Mouse (Mus musculus) forebrain, postnatal 0 days (tissue): ENCODE measurements around the gene Snx27. TPM values are rescaled to one million over a fixed set of nuclear protein-coding genes. Genes with fewer than 3 reads are reported as not detected.

Experiments
- ATAC-seq: fragments of 200-750 bp; cut with Nextera tagmentation; 2 replicates; pipeline ENCODE4 v1.8.0; 2017; ENCODE audit warnings: mild to moderate bottlenecking, moderate library complexity
- DNase-seq: peaks from one replicate; pipeline ENCODE4 v3.0.0-alpha.2; 2015
- H3K27ac ChIP-seq: fragments of 300-500 bp; sonication (generic); 2 replicates; pipeline ENCODE4 v1.5.1; 2014; ENCODE audit warnings: low read depth, mild to moderate bottlenecking, antibody characterized with exemption, low read length, moderate library complexity, mixed read lengths
- H3K27me3 ChIP-seq: fragments of 300-500 bp; sonication (generic); 2 replicates; pipeline ENCODE4 v1.6.1; 2014; ENCODE audit warnings: mild to moderate bottlenecking, low read length, mixed read lengths; ENCODE audit not compliant: insufficient read depth
- H3K36me3 ChIP-seq: fragments of 300-500 bp; sonication (generic); 2 replicates; pipeline ENCODE4 v1.6.1; 2014; ENCODE audit warnings: mild to moderate bottlenecking, moderate library complexity; ENCODE audit not compliant: insufficient read depth
- H3K4me1 ChIP-seq: fragments of 300-500 bp; sonication (generic); 2 replicates; pipeline ENCODE4 v1.6.1; 2014; ENCODE audit warnings: antibody characterized with exemption; ENCODE audit not compliant: insufficient read depth
- H3K4me2 ChIP-seq: fragments of 300-500 bp; sonication (generic); 2 replicates; pipeline ENCODE4 v1.6.1; 2014; ENCODE audit warnings: low read depth, mild to moderate bottlenecking, moderate library complexity
- H3K4me3 ChIP-seq: fragments of 300-500 bp; sonication (generic); 2 replicates; pipeline ENCODE4 v1.5.1; 2014; ENCODE audit warnings: low read depth, low read length, mixed read lengths
- H3K9ac ChIP-seq: fragments of 300-500 bp; sonication (generic); 2 replicates; pipeline ENCODE4 v1.6.1; 2014; ENCODE audit warnings: mild to moderate bottlenecking
- H3K9me3 ChIP-seq: fragments of 300-500 bp; sonication (generic); 2 replicates; pipeline ENCODE4 v1.6.1; 2016; ENCODE audit warnings: low read length
- CTCF ChIP-seq: sonication (generic); IDR thresholded peaks from 2 replicates; pipeline ENCODE4 v1.5.1; 2016; ENCODE audit warnings: antibody characterized with exemption, control low read depth, low read depth
- WGBS: fragments of 180-500 bp; shearing (Covaris S2); extraction: QIAGEN DNeasy Blood & Tissue Kit; methylation state at CpG from one replicate; pipeline ENCODE4 v1.1.7; 2014; 5-methylcytosine and 5-hydroxymethylcytosine counted together
- polyA plus RNA-seq: library from polyadenylated mRNA; unstranded; fragments of >200 nt; fragmentation: Nextera tagmentation; extraction: Ambion mirVana; gene quantifications from 2 replicates; pipeline ENCODE4 v1.2.1, GENCODE M21; 2015
- total RNA-seq: library from RNA; depleted of rRNA; stranded (reverse); fragments of >200 nt; gene quantifications from 2 replicates; pipeline ENCODE4 v1.2.3, GENCODE M21; 2014

The Snx27 gene
- total and polyA plus RNA-seq, 2 experiments from 2014 or later: 75.2 to 80.0 TPM

DNA sequence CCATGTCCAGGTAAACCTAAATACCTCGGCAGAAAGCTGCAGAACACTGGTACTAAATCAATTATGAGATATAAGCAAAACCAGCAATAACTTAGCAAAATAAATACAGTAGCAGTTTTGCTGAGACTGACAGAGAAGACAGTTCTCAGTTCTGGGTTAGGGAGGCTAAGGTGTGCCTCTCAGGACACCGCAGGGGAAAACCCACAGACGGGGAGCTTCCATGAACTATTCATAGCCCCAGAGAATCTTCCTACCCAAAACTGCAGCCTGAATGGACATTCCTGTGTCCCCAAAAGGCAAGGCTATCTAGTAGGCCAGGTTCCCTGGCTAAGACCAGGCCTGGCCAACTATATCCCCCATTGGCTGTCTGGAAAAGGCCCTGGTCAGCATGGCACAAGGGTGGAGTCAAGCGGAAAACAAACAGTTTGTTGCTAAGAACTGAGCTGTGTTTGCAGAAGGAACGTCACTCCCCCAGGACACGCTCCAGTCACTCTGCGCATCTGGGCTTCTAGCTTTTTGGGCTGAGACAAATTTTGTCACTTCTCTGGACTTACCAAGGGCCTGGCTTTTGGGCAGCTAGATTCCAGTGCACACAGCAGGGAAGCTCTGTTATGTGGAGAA is 30.9 kb upstream of the Snx27 start:
- no peak for ATAC-seq

DNA sequence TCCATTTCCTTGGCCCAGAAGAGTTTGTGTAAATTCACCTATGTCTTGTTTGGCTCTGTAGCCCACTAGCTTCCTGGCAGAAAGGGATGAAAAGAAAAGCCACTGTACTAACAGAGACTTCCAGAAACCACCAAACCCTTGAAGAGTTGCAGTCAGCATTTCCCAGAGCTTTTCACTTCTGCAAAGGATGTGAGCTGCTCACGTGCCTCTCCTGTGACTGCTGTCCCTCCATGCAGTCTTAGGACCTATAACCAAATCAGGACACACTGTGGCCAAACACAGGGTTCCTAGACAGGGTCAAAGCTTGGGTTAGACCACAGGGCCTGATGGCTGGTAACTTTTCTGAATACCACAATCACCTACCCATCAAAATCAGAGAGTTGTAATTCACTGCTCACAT is 29.8 kb upstream of the Snx27 start:
- Histone ChIP-seq H3K27me3 (no peaks in the 10 kb centered on the region), H3K9me3 (no peaks in the 10 kb centered on the region), H3K36me3 (no peaks in the 10 kb centered on the region), H3K4me1 (peaks cover 7% of the 10 kb centered on the region; the same call in 1 of the 2 replicates), H3K9ac (no peak overlapping the region), H3K4me3 (no peak overlapping the region), H3K27ac (no peak overlapping the region), H3K4me2 (no peak overlapping the region)
- DNase-seq: no peak
- 77% methylated on average over 1 of the region's 1 CpGs for whole genome bisulfite sequencing
- ATAC-seq: no peak
- no peak for TF ChIP-seq CTCF

More for the DNA sequence above, 30.9 kb upstream of the Snx27 start:
- no peak for DNase-seq
- no peak for TF ChIP-seq CTCF
- Histone ChIP-seq H3K9ac (no peak overlapping the region), H3K27ac (no peak overlapping the region), H3K4me3 (no peak overlapping the region), H3K4me2 (no peak overlapping the region), H3K36me3 (no peaks in the 10 kb centered on the region), H3K4me1 (peaks cover 7% of the 10 kb centered on the region; the same call in 1 of the 2 replicates), H3K9me3 (no peaks in the 10 kb centered on the region), H3K27me3 (no peaks in the 10 kb centered on the region)
- WGBS: 65% methylated on average over 7 of the region's 7 CpGs

DNA sequence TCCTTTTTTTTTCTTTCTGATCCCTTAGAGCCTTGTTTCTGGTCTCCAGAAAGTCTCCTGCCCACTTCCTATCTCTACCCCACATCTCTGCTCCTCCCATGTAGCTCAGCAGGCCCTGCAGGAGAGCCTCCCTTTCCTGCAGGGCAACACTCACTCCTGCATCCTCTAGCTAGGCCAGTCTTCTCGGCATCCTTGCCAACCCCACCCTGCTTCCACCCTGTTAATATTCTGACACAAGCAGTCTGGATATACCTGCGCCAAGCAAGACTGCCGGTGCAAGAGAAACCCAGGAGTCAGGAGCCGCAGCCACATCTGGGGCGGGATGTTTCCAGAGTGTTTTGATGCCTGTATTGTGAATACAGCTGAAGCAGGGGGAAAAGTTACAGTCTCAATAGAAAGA is 29.3 kb upstream of the Snx27 start:
- peak overlapping the region; percentile 29; the same call in 1 of the 2 replicates for H3K27ac ChIP-seq

DNA sequence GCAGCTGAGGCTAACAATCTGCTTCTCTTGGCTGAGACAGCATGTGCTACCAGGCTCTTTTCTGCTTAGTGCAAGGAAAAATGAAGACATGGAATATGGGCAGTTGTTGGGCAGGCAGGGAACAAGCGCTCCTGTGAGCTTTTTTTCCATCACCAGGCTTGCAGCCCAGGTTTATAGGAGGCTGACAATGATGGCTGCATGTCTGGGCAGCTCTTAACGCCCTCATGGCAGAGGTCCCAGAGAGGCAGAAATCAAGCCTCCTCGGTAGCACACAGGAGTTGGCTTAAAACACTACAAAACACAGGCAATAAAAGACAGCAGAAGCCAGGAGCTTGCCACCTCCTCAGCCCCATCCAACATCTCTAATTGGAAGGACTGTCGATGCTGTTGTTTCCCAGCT is 28.8 kb upstream of the Snx27 start:
- Histone ChIP-seq H3K4me2 (no peak overlapping the region), H3K9ac (no peak overlapping the region), H3K4me1 (peaks cover 7% of the 10 kb centered on the region; the same call in 1 of the 2 replicates), H3K9me3 (no peaks in the 10 kb centered on the region), H3K4me3 (no peak overlapping the region), H3K27ac (peak overlapping the region; percentile 29; the same call in 1 of the 2 replicates), H3K36me3 (no peaks in the 10 kb centered on the region), H3K27me3 (no peaks in the 10 kb centered on the region)
- ATAC-seq (peak; percentile 66), DNase-seq (peak; percentile 37)
- WGBS: 47% methylated on average over 4 of the region's 4 CpGs
- TF ChIP-seq CTCF: no peak

More for the DNA sequence above, 29.3 kb upstream of the Snx27 start:
- 72% methylated on average over 5 of the region's 5 CpGs for WGBS
- DNase-seq (no peak), ATAC-seq (0 out of 2 replicates have a peak, but pooled peaks have one; percentile 2)
- Histone ChIP-seq H3K4me1 (peaks cover 7% of the 10 kb centered on the region; the same call in 1 of the 2 replicates), H3K4me2 (no peak overlapping the region), H3K27me3 (no peaks in the 10 kb centered on the region), H3K9ac (no peak overlapping the region), H3K9me3 (no peaks in the 10 kb centered on the region), H3K36me3 (no peaks in the 10 kb centered on the region), H3K4me3 (no peak overlapping the region)
- no peak for TF ChIP-seq CTCF

DNA sequence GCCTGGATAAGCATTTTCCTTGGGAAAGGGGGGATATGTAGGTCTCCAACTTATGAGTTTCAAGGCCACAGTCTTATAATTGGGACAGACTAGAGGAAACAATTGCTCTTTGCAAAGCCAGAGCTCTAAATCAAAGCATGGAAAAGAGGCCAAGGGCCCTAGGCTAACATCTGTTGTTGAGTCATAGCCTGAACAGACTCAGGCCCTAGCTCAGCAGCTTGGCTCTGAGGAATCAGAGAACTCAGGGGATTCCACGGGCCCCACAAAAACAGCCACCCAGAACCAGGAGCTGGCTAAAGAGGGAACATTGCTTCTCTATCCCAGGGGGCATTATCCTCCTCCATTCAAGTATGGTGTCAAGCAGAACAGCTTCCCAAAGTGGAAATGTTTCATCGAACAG is 28.1 kb upstream of the Snx27 start:
- Histone ChIP-seq H3K4me1 (peaks cover 7% of the 10 kb centered on the region; the same call in 1 of the 2 replicates), H3K4me3 (no peak overlapping the region), H3K27me3 (no peaks in the 10 kb centered on the region), H3K9ac (no peak overlapping the region), H3K27ac (peak overlapping the region; percentile 45; the same call in 1 of the 2 replicates), H3K36me3 (no peaks in the 10 kb centered on the region), H3K9me3 (no peaks in the 10 kb centered on the region), H3K4me2 (no peak overlapping the region)
- no peak for ATAC-seq
- no peak for TF ChIP-seq CTCF
- DNase-seq: no peak
- 68% methylated on average over 2 of the region's 2 CpGs for WGBS

DNA sequence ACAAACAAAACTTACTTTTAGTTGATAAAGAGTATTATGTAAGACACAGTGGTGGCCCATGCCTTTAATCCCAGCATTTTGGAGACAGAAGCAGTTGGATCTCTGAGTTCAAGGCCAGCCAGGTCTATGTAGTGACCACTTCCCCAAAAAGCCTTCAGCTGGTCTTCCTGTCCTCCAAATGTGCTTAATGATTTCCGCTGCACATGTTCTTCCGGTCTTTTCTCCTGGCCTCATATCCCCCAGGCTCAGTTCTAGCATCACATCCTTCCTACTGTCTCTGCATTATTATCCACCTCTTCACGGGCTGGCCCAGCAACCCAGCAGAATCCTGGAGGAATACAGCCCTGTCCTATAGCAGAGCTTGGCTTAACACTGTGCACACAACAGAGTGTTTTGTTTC is 27.1 kb upstream of the Snx27 start:
- WGBS: 96% methylated on average over 3 of the region's 3 CpGs
- H3K4me3 ChIP-seq: no peak overlapping the region
- H3K27me3 ChIP-seq: no peaks in the 10 kb centered on the region
- peaks cover 7% of the 10 kb centered on the region; the same call in 1 of the 2 replicates for H3K4me1 ChIP-seq
- ATAC-seq: no peak
- no peak for DNase-seq
- no peaks in the 10 kb centered on the region for H3K36me3 ChIP-seq
- H3K27ac ChIP-seq: no peak overlapping the region
- H3K9ac ChIP-seq: no peak overlapping the region
- no peak for TF ChIP-seq CTCF
- H3K9me3 ChIP-seq: no peaks in the 10 kb centered on the region
- H3K4me2 ChIP-seq: no peak overlapping the region

DNA sequence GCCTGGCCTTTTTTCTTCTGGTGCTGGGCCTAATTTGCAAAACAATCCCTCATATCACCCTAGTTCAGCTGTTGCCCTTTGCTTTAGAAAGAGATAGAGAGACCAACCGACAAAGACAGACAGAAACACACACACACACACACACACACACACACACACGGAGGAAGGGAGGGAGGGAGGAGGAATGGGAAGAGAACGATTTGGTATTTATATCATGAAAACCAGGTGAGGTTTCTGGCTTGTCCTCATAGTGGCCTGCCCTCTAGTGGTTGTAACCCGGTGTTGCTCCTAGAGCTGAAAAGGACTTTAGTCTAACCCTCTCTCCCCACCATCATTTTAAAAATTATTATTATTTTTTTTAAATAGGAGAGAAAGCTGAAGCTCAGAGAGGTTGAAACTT is 19.4 kb upstream of the Snx27 start:
- peak; percentile 60 for DNase-seq
- H3K27me3 ChIP-seq: no peaks in the 10 kb centered on the region
- no peak overlapping the region for H3K4me3 ChIP-seq
- H3K4me1 ChIP-seq: no peaks in the 10 kb centered on the region
- H3K27ac ChIP-seq: no peak overlapping the region
- H3K36me3 ChIP-seq: no peaks in the 10 kb centered on the region
- 2% methylated on average over 4 of the region's 4 CpGs for WGBS
- no peak overlapping the region for H3K4me2 ChIP-seq
- peak; percentile 75 for TF ChIP-seq CTCF
- H3K9me3 ChIP-seq: no peaks in the 10 kb centered on the region
- no peak overlapping the region for H3K9ac ChIP-seq
- no peak for ATAC-seq
